Mouse (Mus musculus) thymus, adult 18-20 months (tissue): ENCODE data around the gene Abcc1.

ENCODE experiments used
- DNase-seq, 2 experiments: peaks; one replicate each; pipeline ENCODE4 v3.0.0; 2022; ENCODE audit warnings: mixed read lengths in 2 of 2

Gene Abcc1

GRCm38 (mm10) chr16:14361362-14362098, at the start of gene Abcc1:
Abcc1 (plus strand) TSS chr16:14361558.
- DNase-seq = peak; percentile 44 to 45

- DNase-seq = no peak
Measured at GRCm38 (mm10) chr16:14312914-14313313, 48.4 kb upstream of the Abcc1 start.

GRCm38 (mm10) chr16:14316884-14317876, 44.2 kb upstream of the Abcc1 start, which contains the start of gene Fopnl:
Fopnl (minus strand) TSS chr16:14317405.
- DNase-seq = peak; percentile 92 to 94

GRCm38 (mm10) chr16:14319681-14320080, 41.7 kb upstream of the Abcc1 start:
- no peak for DNase-seq

- no peak for DNase-seq
Measured at GRCm38 (mm10) chr16:14320494-14320893, 40.9 kb upstream of the Abcc1 start.

- no peak for DNase-seq
Measured at GRCm38 (mm10) chr16:14328156-14328555, 33.2 kb upstream of the Abcc1 start.

- no peak for DNase-seq
Measured at GRCm38 (mm10) chr16:14344967-14345366, 16.4 kb upstream of the Abcc1 start.

GRCm38 (mm10) chr16:14351571-14351970, 9.8 kb upstream of the Abcc1 start:
- no peak for DNase-seq

- DNase-seq = no peak
Measured at GRCm38 (mm10) chr16:14352234-14352633, 9.1 kb upstream of the Abcc1 start.

GRCm38 (mm10) chr16:14352663-14353062, 8.7 kb upstream of the Abcc1 start:
- DNase-seq = no peak

GRCm38 (mm10) chr16:14357859-14358258, 3.5 kb upstream of the Abcc1 start:
- no peak for DNase-seq

- DNase-seq = no peak
Measured at GRCm38 (mm10) chr16:14358531-14358930, 2.8 kb upstream of the Abcc1 start.

- no peak for DNase-seq
Measured at GRCm38 (mm10) chr16:14360931-14361330, 427 bp upstream of the Abcc1 start.

GRCm38 (mm10) chr16:14362099-14362820, 902 bp downstream of the Abcc1 start:
- DNase-seq = no peak

GRCm38 (mm10) chr16:14363496-14363895, 2.1 kb downstream of the Abcc1 start:
- no peak for DNase-seq

- no peak for DNase-seq
Measured at GRCm38 (mm10) chr16:14364066-14364465, 2.7 kb downstream of the Abcc1 start.

GRCm38 (mm10) chr16:14365457-14365856, 4.1 kb downstream of the Abcc1 start:
- DNase-seq = no peak

GRCm38 (mm10) chr16:14366017-14366416, 4.7 kb downstream of the Abcc1 start:
- DNase-seq = no peak

GRCm38 (mm10) chr16:14371367-14371766, 10.0 kb downstream of the Abcc1 start:
- no peak for DNase-seq

- DNase-seq = no peak
Measured at GRCm38 (mm10) chr16:14372382-14372781, 11.0 kb downstream of the Abcc1 start.

- DNase-seq = no peak
Measured at GRCm38 (mm10) chr16:14372817-14373301, 11.5 kb downstream of the Abcc1 start.

GRCm38 (mm10) chr16:14375942-14376341, 14.6 kb downstream of the Abcc1 start:
- DNase-seq = no peak

- DNase-seq = no peak
Measured at GRCm38 (mm10) chr16:14376352-14376751, 15.0 kb downstream of the Abcc1 start.
